Mouse (Mus musculus) midbrain, embryonic 15.5 days (tissue): Measurements from ENCODE around the gene Tcf15. TPM values are rescaled to one million over a fixed set of nuclear protein-coding genes. Genes with fewer than 3 reads are reported as not detected.
A peak's percentile ranks its signal among the peaks of the same experiment; 100 is the strongest.

Experiments
- ATAC-seq: fragments of 200-750 bp; cut with Nextera tagmentation; replicated peaks from 2 replicates; pipeline ENCODE4 v1.8.0; 2017; ENCODE audit warnings: moderate TSS enrichment
- H3K27ac ChIP-seq: fragments of 300-500 bp; sonication (generic); 2 replicates; pipeline ENCODE4 v1.5.1; 2015; ENCODE audit warnings: mild to moderate bottlenecking, inconsistent platforms
- H3K27me3 ChIP-seq: fragments of 300-500 bp; sonication (generic); replicated peaks from 2 replicates; pipeline ENCODE4 v1.6.1; 2015; ENCODE audit warnings: inconsistent platforms
- H3K36me3 ChIP-seq: fragments of 300-500 bp; sonication (generic); replicated peaks from 2 replicates; pipeline ENCODE4 v1.6.1; 2015; ENCODE audit warnings: inconsistent platforms
- H3K4me1 ChIP-seq: fragments of 300-500 bp; sonication (generic); 2 replicates; pipeline ENCODE4 v1.6.1; 2015; ENCODE audit warnings: inconsistent platforms
- H3K4me2 ChIP-seq: fragments of 300-500 bp; sonication (generic); 2 replicates; pipeline ENCODE4 v1.6.1; 2015; ENCODE audit warnings: inconsistent platforms, mild to moderate bottlenecking, moderate library complexity
- H3K4me3 ChIP-seq: fragments of 300-500 bp; sonication (generic); 2 replicates; pipeline ENCODE4 v1.5.1; 2015; ENCODE audit warnings: mild to moderate bottlenecking, inconsistent platforms
- H3K9ac ChIP-seq: fragments of 300-500 bp; sonication (generic); 2 replicates; pipeline ENCODE4 v1.6.1; 2015; ENCODE audit warnings: mild to moderate bottlenecking, inconsistent platforms
- H3K9me3 ChIP-seq: fragments of 300-500 bp; sonication (generic); 2 replicates; pipeline ENCODE4 v1.6.1; 2016; ENCODE audit warnings: inconsistent platforms
- WGBS: fragments of 180-500 bp; shearing (Covaris S2); methylation state at CpG from one replicate; pipeline ENCODE4 v1.1.7; 2015; ENCODE audit warnings: mixed read lengths; 5-methylcytosine and 5-hydroxymethylcytosine counted together
- polyA plus RNA-seq: library from polyadenylated mRNA; unstranded; fragments of >200 nt; fragmentation: Nextera tagmentation; extraction: Ambion mirVana; gene quantifications from 2 replicates; pipeline ENCODE4 v1.2.1, GENCODE M21; 2015

Gene Tcf15
- polyA plus RNA-seq, 1 experiment from 2014 or later = 1.1 TPM

DNA sequence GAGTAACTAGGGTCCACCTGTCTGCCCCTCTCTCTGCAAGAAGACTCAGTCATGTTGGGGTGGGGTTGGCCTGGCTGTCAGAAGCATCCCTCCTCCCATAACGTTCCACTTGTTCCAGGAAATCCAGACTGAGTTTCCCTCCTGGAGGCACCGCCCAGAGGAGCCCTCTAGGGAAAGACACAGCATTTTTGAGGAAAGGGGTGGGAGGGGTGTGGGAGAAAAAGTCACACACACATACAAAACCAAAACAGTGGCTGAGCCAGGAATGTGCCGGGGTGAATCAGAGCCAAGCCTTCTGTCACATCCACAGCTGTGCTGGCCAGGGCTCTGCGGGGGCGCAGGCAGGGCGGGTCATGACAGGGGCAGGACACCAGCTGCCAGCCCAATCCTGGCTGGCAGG lies 37.0 kb downstream of the Tcf15 start:
- Histone ChIP-seq H3K4me1 (peaks cover 5% of the 10 kb centered on the region; the same call in 1 of the 2 replicates), H3K27me3 (no peaks in the 10 kb centered on the region), H3K9ac (no peak overlapping the region), H3K9me3 (no peaks in the 10 kb centered on the region), H3K27ac (no peak overlapping the region), H3K4me3 (no peak overlapping the region), H3K36me3 (no peaks in the 10 kb centered on the region), H3K4me2 (no peak overlapping the region)
- 68% methylated on average over 6 of the region's 6 CpGs for WGBS
- no peak for ATAC-seq

- no peak overlapping the region for H3K4me3 ChIP-seq
- no peak overlapping the region for H3K4me2 ChIP-seq
- no peak overlapping the region for H3K9ac ChIP-seq
- no peaks in the 10 kb centered on the region for H3K27me3 ChIP-seq
- no peaks in the 10 kb centered on the region for H3K36me3 ChIP-seq
- WGBS = 84% methylated on average over 5 of the region's 5 CpGs
- no peak for ATAC-seq
- H3K27ac ChIP-seq = no peak overlapping the region
- H3K9me3 ChIP-seq = no peaks in the 10 kb centered on the region
- H3K4me1 ChIP-seq = no peaks in the 10 kb centered on the region
Measured at GRCm38 (mm10) chr2:152187132-152187531, 43.8 kb downstream of the Tcf15 start.

DNA sequence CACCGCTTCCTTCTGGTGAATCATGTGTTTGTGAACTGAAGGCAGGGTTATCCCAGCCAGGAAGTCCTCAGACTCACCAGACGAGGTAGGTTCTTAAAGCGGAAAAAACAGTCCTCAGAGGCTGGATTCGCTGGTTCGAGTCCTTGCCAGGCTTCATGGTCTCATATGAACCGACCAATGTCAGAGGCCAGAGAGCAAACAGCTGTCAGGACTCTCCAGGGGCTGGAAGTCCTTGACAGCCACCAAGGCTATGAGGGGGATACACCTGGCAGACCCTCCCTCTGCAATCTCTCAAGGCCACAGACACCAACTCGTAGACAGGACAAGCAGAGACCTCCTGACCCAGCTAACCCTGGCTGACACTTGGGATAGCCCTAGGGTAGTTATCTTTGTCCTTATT lies 45.9 kb downstream of the Tcf15 start:
- Histone ChIP-seq H3K4me3 (no peak overlapping the region), H3K9ac (no peak overlapping the region), H3K36me3 (no peaks in the 10 kb centered on the region), H3K27ac (no peak overlapping the region), H3K4me2 (no peak overlapping the region), H3K4me1 (no peaks in the 10 kb centered on the region), H3K9me3 (no peaks in the 10 kb centered on the region), H3K27me3 (no peaks in the 10 kb centered on the region)
- ATAC-seq = no peak
- 84% methylated on average over 7 of the region's 7 CpGs for WGBS

DNA sequence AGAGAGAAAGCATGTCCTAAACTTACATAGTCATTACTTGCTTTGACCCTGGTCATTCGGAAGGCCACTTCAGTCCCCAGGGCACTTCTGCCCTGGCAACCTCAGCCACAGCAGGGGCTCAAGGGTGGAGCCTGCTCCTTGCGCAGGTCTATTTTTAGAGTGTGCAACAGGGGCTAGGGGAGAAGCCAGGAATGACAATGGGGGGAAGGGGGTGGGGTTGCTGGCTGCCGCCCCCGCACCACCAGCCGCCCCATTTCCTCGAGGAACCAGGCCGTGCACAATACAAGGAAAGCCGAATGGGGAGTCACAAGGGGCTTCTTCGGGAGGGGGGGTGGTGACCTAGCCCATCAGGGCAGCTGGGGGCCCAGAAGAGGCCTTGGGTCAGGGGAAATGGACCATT lies 46.3 kb downstream of the Tcf15 start:
- Histone ChIP-seq H3K27me3 (no peaks in the 10 kb centered on the region), H3K4me3 (no peak overlapping the region), H3K36me3 (no peaks in the 10 kb centered on the region), H3K4me1 (no peaks in the 10 kb centered on the region), H3K9ac (no peak overlapping the region), H3K9me3 (no peaks in the 10 kb centered on the region), H3K4me2 (no peak overlapping the region), H3K27ac (no peak overlapping the region)
- ATAC-seq = no peak
- WGBS = 74% methylated on average over 9 of the region's 9 CpGs

DNA sequence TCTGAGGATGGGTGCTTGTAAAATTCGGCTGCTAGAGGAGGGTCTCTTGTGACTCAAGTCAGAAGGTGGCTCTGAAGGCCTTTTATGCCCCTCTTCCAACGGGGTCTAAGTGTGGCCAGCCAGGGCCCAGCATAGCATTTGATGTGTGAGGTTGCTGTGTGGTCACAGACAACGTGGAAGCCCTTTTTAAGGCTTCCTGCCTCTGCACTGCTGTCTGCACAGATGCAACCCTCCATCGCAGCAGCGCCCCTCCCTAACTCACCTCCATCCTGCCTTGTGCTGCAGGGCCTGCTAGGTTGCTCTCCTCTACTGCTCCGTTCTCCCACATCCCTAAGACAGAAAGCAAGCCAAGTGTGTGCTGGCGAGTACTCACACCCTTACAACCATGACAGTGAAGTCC lies 46.8 kb downstream of the Tcf15 start:
- Histone ChIP-seq H3K27me3 (no peaks in the 10 kb centered on the region), H3K9me3 (no peaks in the 10 kb centered on the region), H3K4me1 (no peaks in the 10 kb centered on the region), H3K9ac (no peak overlapping the region), H3K27ac (no peak overlapping the region), H3K4me2 (no peak overlapping the region), H3K4me3 (no peak overlapping the region), H3K36me3 (no peaks in the 10 kb centered on the region)
- ATAC-seq = no peak
- 78% methylated on average over 7 of the region's 7 CpGs for WGBS

- H3K9ac ChIP-seq = no peak overlapping the region
- H3K9me3 ChIP-seq = no peaks in the 10 kb centered on the region
- peaks cover 5% of the 10 kb centered on the region; the same call in 1 of the 2 replicates for H3K4me1 ChIP-seq
- no peak overlapping the region for H3K4me3 ChIP-seq
- WGBS = 77% methylated on average over 13 of the region's 13 CpGs
- H3K27me3 ChIP-seq = no peaks in the 10 kb centered on the region
- no peak overlapping the region for H3K27ac ChIP-seq
- ATAC-seq = no peak
- no peak overlapping the region for H3K4me2 ChIP-seq
- no peaks in the 10 kb centered on the region for H3K36me3 ChIP-seq
Measured at GRCm38 (mm10) chr2:152192591-152193345, 49.4 kb downstream of the Tcf15 start.

DNA sequence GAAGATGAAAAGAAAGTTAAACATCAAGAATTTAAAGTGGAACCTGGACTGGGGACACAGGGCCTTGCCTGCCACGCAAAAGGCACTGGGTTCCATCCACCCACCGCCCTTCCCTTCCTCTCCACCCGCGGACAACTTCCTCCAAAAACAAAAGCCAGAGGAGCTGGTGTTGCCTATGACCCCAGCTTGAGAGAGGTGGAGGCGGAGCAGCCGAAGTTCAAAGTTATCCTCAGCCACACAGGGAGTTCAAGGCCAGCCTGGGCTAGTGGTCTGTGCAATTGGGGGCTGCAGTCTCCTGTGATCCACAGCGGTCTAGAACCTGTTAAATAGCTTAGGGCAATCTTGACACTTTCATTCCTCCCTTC lies 50.0 kb downstream of the Tcf15 start:
- H3K27me3 ChIP-seq = no peaks in the 10 kb centered on the region
- H3K36me3 ChIP-seq = no peaks in the 10 kb centered on the region
- H3K4me1 ChIP-seq = peaks cover 5% of the 10 kb centered on the region; the same call in 1 of the 2 replicates
- 78% methylated on average over 7 of the region's 7 CpGs for WGBS
- H3K4me2 ChIP-seq = no peak overlapping the region
- no peak overlapping the region for H3K9ac ChIP-seq
- H3K4me3 ChIP-seq = no peak overlapping the region
- no peaks in the 10 kb centered on the region for H3K9me3 ChIP-seq
- no peak for ATAC-seq
- no peak overlapping the region for H3K27ac ChIP-seq

DNA sequence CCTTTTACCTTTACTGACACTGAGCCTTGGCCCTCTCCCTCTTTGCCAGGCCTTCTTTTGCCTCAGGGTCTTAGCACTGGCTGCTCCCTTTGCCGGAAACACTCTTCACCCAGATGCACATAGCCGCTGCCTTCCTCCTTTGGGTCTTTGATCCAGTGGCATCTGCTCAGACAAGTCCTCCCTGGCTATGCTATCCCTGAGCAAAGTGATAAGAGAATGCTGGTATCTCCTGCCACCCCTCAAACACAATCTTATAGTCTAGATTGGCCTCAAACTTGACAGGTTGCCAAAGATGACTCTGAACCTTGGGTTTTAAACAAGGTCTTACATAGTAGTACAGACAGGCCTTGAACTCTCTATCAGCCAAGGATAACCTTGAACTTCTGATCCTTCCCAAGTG lies 51.2 kb downstream of the Tcf15 start:
- Histone ChIP-seq H3K27ac (no peak overlapping the region), H3K27me3 (no peaks in the 10 kb centered on the region), H3K4me2 (no peak overlapping the region), H3K4me1 (peaks cover 5% of the 10 kb centered on the region; the same call in 1 of the 2 replicates), H3K4me3 (no peak overlapping the region), H3K36me3 (no peaks in the 10 kb centered on the region), H3K9ac (no peak overlapping the region), H3K9me3 (no peaks in the 10 kb centered on the region)
- ATAC-seq = no peak
- WGBS = 97% methylated on average over 2 of the region's 2 CpGs

- Histone ChIP-seq H3K4me2 (no peak overlapping the region), H3K9me3 (no peaks in the 10 kb centered on the region), H3K36me3 (no peaks in the 10 kb centered on the region), H3K9ac (no peak overlapping the region), H3K4me1 (peaks cover 5% of the 10 kb centered on the region; the same call in 1 of the 2 replicates), H3K4me3 (no peak overlapping the region), H3K27ac (peak overlapping the region; percentile 30; the same call in 1 of the 2 replicates), H3K27me3 (no peaks in the 10 kb centered on the region)
- peak; percentile 24; the same call in 1 of the 2 replicates for ATAC-seq
- WGBS = 39% methylated on average over 3 of the region's 3 CpGs
Measured at GRCm38 (mm10) chr2:152196896-152197295, 53.5 kb downstream of the Tcf15 start.

GRCm38 (mm10) chr2:152197301-152197712 lies 53.9 kb downstream of the Tcf15 start:
- no peaks in the 10 kb centered on the region for H3K27me3 ChIP-seq
- no peak overlapping the region for H3K9ac ChIP-seq
- H3K27ac ChIP-seq = peak overlapping the region; percentile 30; the same call in 1 of the 2 replicates
- no peak overlapping the region for H3K4me2 ChIP-seq
- H3K9me3 ChIP-seq = no peaks in the 10 kb centered on the region
- H3K4me1 ChIP-seq = peaks cover 5% of the 10 kb centered on the region; the same call in 1 of the 2 replicates
- no peak overlapping the region for H3K4me3 ChIP-seq
- H3K36me3 ChIP-seq = no peaks in the 10 kb centered on the region
- peak; percentile 89 for ATAC-seq
- 49% methylated on average over 10 of the region's 10 CpGs for WGBS

Other genes starting within 250 kb of the Tcf15 start
- 0.18 and 0.23 TPM in 2 replicates for gene Angpt4, start 232.4 kb upstream of the Tcf15 start, polyA plus RNA-seq
- 61.2 and 62.8 TPM in 2 replicates for gene Fam110a, start 163.3 kb upstream of the Tcf15 start, polyA plus RNA-seq
- 1.3 and 2.2 TPM in 2 replicates for gene Slc52a3, start 147.1 kb upstream of the Tcf15 start, polyA plus RNA-seq
- gene Scrt2, start 62.0 kb upstream of the Tcf15 start, polyA plus RNA-seq = 10.7 and 10.9 TPM in 2 replicates
- 21.5 and 23.7 TPM in 2 replicates for gene Srxn1, start 38.0 kb upstream of the Tcf15 start, polyA plus RNA-seq
- gene Csnk2a1, start 83.3 kb downstream of the Tcf15 start, polyA plus RNA-seq = 106 and 110 TPM in 2 replicates
- 37.1 and 38.3 TPM in 2 replicates for gene Tbc1d20, start 150.3 kb downstream of the Tcf15 start, polyA plus RNA-seq
- gene Rbck1, start 189.1 kb downstream of the Tcf15 start, polyA plus RNA-seq = 117 and 120 TPM in 2 replicates
- 1.9 and 2.0 TPM in 2 replicates for gene Trib3, start 200.5 kb downstream of the Tcf15 start, polyA plus RNA-seq
- 49.4 and 51.0 TPM in 2 replicates for gene Nrsn2, start 233.1 kb downstream of the Tcf15 start, polyA plus RNA-seq